Mouse (Mus musculus) small intestine, adult 2 months (tissue): Measurements from ENCODE around the gene Sez6l2.

Experiments
- CTCF ChIP-seq: fragments of 200-500 bp; IDR thresholded peaks from 2 replicates; pipeline ENCODE4 v1.5.1; 2012; ENCODE audit warnings: low read depth, mild to moderate bottlenecking, control low read depth, inconsistent platforms, low read length, moderate library complexity, mixed read lengths; ENCODE audit not compliant: insufficient replicate concordance, insufficient read length; ENCODE audit errors: extremely low read depth
- POLR2A ChIP-seq: fragments of 200-500 bp; IDR thresholded peaks from 2 replicates; pipeline ENCODE4 v1.6.1; 2012; ENCODE audit warnings: low read depth, mild to moderate bottlenecking, control low read depth, inconsistent platforms, low read length, moderate library complexity

DNA sequence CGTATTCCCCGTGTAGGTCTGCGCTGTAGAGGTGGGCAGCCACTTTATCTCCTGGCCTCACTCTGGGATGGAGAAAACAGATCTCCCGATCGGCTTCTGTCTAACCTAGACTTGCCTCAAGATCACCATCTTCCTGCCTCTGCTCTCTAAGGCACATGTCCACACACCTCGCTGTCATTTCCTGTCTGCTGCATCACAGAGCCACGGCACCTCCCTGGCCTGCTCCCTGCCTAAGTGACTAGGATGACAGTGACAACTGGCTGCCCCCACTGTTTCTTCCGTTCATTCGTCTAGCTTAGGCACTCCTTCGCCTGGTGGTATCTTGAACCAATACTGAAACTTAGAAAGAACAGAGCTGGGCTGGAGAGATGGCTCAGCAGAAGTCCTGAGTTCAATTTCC is 49.2 kb downstream of the Sez6l2 start:
- TF ChIP-seq CTCF (no peak), POLR2A (no peak)
